Mouse (Mus musculus): ENCODE results near the gene Itpr1.

The Itpr1 gene

DNA sequence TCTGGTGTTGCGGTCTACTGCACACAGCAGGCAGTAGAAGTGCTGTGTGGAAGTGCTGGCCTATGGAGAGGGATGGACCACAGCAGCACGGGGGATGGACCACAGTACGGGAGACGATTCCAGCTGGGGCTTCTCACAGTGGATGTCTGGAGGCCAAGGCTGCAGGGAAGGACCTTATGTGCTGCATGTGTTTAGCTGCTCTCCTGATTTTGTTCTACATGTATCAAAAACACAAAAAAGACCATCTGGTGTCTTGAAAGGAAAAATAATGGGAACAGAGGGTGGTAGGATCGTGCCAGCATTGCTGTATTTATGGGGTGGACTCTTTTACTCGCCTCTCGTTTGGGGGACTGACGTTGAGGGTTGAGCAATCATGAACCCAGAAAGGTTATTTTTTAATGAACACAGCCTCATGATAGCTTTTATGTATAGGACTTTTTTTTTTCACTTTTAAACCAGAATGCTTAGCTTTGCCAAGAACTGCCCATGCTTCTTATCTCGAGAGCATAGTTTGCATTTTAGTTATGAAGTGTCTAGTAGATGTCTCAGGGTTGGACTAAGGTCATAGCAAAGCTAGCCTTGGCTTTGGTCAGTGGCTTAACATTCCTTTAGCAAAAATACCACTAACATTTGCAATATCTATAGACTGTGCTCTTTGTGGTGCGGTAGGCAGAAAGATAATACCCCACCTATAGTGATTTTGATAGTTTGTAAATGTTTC is 61.6 kb downstream of the Itpr1 start:
- in situ Hi-C loops (cut with MboI, MseI) = loop anchor here (5.0 kb wide), 1 partner anchor 53 kb away; no protein-coding TSS in a partner anchor

DNA sequence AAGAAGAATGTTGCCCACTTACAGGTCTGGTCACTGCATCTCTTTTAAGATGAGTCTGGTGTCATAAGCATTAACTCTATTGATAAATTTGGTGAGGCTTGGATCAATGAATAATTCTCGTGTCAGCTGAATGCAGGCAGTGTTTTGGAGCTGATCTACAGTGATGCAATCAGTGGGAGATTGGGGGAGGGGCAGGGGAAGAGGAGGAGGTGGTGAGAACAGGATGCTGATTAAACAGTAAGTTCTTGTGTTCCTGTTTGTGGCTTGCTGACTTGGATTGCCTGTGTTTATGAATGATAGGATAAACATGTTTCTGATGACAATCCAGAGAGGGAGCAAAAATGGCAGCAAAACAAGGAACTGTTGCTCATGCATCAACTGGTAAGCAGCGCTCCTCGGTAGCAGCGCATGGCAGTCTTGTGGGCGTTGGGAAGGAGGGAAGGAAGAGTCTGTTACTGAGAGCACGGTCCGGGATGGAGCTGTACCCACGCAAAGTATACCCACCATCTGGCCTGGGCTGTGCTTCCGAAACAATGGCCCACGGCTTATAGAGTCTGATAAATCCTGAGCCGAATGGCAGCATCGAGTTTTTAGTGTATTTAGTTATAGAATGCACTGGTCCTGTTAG is 64.1 kb downstream of the Itpr1 start:
- in situ Hi-C loops (cut with MboI, MseI) = loop anchor here (5.0 kb wide), 1 partner anchor 50 kb away; no protein-coding TSS in a partner anchor

DNA sequence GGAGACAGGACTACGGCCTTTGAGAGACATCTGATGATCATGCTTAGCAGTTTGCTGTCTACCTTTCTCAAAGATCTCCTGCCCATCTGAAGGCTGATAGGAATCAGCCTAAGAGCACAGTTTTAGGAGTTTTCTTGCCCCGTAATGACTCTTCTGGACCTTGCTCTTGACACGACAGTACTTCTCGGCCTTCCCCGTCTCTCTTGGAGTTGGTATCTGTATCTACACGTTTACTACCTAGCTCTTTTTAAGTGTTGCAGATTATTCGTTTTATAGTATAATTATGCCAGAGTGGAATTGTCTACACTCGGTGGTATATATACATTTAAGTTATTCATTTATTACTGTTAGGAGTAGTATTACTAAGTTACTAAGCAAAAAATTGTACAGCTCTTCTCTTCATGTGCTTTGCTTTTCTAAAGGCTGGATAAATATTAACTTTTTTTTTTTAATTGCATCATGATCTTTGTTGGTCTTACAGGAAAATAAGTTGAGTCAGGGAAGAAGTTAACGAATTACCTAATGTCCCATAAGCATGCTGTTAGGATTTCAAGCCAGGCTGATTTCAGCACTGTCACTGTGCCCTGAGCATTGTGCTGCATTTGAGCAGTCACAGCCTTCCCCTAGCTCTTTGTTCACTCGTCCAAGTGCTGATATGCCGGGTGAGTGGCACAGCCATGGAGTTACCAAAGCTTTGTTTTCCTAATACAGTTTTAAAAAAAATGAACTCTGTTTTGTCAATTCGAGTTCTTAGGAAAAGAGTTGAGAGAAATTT is 64.9 kb downstream of the Itpr1 start:
- in situ Hi-C loops (cut with MboI, MseI) = loop anchor here (5.0 kb wide), 1 partner anchor 49 kb away; no protein-coding TSS in a partner anchor

DNA sequence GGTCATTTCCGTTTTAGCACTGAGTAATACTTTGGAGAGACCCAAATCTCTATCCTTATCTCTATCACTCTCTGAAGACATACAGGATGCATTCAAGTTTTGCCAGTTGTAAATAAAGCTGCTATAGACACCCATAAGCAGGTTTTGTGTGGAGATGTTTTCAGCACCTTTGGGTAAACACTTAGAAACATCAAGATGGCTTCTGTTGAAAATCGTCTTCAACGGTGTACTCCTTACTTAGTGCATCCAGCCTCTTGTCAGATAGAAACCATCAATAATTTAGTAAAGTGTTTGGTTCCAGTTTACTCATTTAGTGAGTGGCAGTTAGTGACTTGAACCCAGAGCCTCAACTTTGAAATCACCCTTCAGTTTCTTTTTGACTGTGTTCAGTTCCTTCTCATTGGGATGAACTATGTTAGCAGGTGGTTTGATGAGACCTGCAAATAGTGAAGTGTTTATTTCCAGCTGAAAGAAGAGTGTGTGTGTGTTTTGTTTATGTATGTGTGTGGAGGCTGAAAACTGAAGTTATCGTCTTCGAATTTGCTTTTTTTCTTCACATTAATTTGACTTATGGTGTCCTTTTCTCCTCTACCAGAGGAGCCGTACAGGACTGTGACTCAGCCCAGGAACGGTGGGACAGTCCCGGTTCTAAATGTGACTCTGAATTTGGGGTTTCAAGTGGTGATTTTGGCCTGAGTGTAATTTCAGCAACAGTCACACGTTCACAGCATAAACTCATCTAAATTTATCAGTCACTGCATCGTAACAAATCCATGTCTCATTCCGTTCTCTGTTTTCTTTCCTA is 66.1 kb downstream of the Itpr1 start:
- in situ Hi-C loops (cut with MboI, MseI) = loop anchor here (5.0 kb wide), 1 partner anchor 48 kb away; no protein-coding TSS in a partner anchor

DNA sequence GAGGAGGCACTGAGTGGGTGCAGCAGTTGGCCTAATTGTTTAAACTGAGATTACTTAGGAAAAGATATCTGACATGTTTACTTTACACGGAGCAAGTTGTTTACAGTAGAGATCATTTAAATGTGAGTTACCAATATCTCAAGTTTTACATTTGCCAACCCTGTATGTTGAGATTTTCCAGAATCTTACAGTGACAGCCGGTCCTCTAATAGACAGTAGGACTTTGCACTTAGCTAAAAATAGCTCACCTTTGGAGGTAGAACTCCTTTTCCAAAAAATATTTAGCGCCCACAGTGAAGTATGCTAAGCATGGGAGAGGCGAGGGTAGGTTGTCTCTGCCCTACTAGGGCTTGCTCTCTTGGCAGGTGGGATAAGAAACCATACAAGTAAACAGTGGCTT is 69.2 kb downstream of the Itpr1 start:
- in situ Hi-C loops (cut with MboI, MseI) = no loop called here

DNA sequence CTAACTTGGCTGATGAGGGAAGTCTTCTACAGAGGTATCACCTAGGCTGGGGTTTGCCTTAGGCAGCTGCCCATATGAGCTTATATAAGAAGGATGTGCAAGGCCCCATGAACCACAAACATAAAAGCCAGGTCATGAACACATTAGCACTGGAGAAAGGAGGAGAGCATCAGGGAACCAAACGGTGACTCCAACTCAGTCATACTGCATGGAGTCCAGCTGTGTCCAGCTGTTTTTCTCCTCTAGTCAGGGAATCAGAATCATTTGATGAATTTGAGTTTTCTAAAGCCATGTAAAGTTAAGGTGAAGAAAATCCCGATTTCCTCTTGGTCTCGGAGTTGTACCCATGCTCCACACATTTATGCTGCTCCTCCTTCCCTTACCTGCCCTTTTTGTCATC is 69.7 kb downstream of the Itpr1 start:
- in situ Hi-C loops (cut with MboI, MseI) = no loop called here

DNA sequence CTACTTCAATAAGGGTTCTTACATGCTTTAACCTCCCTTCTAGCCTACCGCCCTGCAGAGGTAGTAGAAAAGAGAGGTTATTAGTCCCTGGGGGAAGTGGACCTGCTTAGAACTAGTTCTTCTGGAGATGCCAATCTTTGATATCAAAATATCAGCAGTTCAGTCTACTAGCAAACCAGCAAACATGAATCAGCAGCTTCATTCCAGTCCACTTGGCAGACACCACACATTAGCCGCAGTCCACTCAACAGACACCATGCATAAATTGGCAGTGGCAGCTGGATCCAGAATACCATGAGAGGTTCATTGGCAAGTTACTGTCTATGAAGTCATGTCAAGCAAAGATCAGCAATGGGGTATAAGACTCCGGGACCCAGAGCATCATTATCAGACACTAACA is 71.8 kb downstream of the Itpr1 start:
- in situ Hi-C loops (cut with MboI, MseI) = no loop called here

DNA sequence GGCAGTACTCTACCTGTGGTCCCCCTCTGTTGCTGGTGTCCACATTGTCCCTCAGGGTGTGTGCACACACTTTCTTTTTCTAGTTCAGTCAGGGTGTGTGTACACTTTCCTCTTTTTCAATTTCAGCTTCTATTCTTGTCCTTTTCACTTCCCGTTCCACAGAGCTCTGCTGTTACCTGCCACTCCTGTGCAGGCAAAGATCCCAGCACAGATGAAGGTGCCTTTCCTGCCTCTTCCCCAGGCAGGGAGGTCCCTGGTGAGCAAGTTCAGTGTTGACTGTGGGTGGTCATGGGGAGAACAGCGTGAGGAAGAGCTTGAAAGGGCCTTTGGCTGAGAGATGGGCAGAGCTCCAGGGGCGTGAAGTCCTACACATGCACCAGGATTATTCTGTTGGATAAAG is 76.1 kb downstream of the Itpr1 start:
- in situ Hi-C loops (cut with MboI, MseI) = no loop called here

DNA sequence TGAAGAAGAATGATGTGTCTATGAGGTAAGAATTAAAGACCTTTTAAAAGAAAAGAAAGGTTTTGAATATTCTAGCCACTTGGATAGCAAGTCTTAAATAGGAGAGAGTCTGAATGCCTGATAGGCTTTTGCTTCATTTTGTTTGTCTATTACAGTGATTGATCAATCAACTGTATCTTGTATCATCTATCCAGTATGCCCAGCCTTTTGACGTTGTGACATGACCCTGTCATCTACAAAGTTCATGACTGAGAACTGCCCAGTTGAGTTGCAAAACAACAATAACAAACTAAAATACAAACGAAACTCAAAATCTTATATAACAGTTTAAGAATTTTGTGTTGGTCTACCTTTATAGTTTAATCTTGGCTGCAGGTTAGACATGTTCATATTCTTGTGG is 78.1 kb downstream of the Itpr1 start:
- in situ Hi-C loops (cut with MboI, MseI) = no loop called here

DNA sequence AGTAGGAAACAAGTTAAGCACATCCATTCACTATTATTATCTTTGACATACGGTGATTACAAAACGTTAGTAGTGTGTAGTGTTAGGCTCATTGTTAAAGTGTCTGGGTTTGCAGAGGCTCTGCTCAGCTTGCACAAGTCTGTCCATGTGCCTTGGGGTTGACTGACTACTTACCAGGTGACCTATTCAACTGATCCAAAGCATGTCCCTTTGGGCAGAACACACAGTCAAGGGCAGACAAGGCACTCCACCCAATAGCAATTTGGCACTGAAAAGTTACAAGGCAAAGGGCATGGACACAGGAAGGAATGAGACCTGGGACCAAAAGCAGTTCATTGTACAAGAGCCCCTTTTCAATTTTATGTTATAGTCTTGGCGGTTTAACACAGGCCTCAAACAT is 78.7 kb downstream of the Itpr1 start:
- in situ Hi-C loops (cut with MboI, MseI) = no loop called here

DNA sequence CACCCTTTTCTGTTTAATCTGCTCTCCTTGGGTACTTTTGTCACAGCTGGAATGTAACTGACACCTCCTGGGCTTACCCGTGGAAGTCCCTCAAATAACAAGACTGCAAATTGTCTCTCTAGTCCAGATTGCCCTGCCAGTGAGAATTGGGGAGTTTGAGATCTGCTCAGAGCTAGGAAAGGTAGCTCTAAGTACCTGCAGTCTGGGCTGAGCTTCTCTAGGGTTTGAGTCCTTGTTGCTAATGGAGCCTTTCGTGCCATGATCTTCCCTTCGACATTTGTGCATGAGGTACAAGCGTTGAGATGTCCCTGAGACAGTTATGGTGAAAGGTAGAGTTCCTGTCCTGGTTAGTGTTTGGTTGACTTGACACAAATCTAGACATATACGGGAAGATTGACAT is 89.0 kb downstream of the Itpr1 start:
- in situ Hi-C loops (cut with MboI, MseI) = no loop called here

DNA sequence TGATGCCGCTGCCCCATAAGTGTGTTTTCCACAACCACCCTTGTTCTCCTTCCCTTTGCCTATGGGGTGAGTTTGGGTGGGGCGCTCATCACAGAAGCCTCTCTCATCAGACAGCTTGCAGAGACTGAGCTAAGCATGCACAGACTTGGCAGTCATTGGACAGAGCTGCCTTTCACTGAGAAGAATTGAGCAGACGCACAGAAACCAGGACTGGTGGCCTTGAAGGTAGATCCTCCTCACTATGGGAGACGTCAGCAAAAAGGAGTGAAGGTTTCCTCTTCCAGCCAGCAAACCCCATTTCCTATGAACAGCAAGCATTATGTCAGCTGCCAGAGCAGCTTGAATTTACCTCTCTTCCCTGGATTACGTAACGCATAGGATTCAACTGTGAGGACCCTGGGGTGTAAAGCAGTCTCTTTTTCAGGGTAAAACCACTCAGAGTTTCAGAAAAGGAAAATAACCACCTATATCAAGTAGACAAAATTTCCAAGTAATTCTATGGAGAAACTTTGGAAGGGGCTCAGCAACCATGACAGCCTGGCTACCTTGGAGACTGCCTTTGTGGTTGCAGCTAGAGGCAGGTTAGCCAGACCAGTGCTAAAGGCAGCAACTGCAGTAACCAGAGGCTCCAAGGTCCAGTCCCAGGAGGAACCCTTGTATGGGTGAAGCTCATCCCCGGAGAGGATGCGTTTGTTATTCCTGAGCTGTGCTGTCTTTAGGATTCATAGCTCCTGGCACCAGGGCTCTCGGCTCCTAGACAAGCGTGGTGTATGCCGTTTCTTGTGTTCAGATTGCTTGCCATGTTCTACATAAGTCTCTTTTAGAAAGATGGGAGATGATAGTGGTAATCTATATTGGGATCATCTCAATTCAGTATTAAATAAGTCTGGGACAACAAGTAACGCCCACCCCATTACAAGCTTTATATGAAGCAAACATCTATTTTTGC is 91.0 kb downstream of the Itpr1 start:
- in situ Hi-C loops (cut with MboI, MseI) = no loop called here

DNA sequence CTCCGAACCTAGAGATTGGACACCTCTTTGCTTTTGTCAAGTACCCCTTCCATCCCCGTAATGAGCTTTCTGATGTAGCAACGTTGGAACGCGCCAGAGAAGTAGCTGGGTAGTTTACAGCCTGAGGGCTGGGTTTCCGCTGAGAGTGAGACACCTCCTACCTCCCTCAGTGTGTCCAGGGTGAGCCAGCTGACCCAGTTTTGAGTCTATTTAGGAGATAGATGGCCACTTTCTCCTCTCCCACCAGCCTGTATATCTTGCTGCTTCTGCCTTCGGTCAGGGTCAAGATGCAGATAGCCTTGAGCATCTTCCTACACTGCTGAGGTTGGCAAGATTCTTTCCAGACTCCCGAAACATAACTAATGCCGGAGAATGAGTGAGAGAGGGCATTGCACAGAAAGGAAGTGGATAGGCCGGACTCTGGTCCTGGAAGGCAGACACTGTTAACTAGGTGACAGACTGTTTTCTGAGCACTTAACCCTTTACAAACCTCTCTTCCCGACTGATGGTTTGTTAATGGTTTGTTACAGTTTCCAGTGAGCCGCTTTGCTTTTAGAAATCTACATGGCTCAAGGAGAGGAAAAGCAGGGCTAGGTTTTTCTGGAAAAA is 92.4 kb downstream of the Itpr1 start:
- in situ Hi-C loops (cut with MboI, MseI) = no loop called here

DNA sequence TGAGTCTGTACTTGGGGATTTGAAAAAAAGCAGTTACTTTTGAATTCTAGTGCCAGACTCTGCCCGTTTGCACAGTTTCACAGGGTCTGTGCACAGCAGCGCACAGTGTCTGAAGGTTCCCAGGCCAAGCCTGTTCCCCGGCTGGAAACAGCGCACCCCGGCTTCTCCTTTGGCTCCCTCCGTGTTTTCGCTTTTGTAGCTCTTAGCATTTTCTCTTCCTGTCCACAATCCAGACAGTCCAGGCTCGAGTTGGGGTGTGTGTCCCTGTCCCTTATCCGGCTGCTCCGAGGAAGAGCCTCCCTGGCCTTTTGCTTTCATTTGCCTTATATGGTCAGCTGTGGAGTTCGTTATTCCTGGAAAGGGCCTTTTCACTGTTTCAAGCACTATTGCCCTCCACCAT is 93.3 kb downstream of the Itpr1 start:
- in situ Hi-C loops (cut with MboI, MseI) = no loop called here

DNA sequence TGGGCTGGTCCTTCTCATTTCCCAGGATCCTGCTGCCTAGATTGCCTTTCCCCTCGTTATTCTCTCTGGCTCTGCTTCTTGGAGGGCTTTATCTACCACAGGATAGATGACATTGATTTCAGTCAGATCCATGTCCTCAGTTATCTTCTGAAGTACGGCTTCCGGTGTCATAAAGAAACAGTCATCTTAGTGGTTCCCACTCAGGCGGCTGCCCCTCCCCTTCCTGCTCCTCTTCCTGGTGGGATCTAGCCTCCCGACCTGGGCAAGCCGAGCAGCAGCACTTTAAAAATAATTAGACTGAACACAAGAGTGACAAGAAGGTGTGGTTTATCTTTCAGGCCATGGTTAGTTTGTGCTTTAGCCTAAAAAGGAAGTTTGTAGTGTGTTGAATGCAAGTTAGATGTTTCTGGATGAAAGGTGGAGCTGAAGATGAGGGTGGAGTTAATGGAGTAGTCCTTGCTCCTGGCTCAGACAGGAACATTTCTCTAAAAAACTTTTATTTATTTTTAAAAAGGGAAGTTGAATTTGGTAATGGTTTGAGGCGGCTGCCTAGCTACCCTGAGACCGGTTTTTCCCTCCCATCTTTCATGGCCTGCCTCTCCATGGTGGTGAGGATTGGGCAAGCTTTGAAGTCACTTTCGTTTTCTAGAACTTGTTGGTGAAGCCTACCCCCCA is 94.2 kb downstream of the Itpr1 start:
- in situ Hi-C loops (cut with MboI, MseI) = no loop called here

DNA sequence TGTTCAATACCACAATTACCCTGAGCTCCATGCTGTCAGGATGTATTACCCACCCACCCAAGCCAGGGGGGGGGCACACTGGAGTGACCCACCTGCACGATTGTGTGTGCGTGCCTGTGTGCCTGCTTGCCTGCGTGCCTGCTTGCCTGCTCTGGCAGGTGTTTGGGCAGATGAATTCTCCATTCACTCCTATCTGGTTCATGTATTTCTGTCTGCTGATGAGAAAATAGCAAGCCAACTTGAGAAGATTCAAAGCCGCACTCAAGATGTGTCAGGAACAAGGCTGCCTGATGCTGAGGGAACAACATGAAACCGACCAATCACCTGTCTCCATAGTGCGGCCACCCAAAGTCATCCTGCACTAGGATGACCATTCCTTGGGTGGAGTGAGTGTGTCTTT is 94.9 kb downstream of the Itpr1 start:
- in situ Hi-C loops (cut with MboI, MseI) = no loop called here

DNA sequence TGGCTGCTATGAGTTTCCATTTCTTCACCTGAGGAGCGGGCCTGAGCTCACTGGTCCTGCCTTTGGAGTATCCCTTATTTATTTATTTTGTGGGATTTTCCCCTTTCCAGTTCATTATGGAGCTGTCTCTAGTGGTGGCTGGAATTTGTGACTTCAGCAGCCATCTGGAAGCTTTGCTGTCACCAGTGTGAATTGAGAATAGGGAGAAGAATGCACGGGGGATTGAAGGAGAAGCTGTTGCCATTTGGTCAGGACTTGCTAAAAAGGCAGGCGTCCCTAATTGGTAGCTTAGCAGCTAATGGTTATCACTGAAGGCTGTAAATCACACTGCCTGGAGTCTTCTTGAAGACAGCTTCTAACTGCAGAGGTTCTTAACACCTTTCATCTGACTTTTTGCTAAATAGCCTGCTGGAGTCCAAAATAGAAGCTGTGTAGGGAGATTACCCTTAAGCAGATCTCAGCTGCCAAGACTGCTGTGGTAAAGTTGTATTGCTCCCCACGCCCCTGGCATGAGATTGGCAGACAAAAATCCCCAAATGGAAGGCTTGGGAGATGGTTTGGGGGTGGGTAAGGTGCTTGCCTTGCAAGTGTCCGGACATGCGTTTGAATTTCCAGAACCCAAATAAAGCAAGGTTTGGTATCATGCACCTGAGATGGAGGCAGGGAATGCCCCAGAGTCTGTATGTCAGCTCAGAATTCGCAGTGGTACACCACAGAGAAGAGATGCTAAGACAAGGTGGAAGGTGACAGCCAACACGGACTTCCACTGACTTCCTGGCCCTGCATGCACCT is 96.7 kb downstream of the Itpr1 start:
- in situ Hi-C loops (cut with MboI, MseI) = loop anchor here (5.0 kb wide), 1 partner anchor 67 kb away; no protein-coding TSS in a partner anchor

DNA sequence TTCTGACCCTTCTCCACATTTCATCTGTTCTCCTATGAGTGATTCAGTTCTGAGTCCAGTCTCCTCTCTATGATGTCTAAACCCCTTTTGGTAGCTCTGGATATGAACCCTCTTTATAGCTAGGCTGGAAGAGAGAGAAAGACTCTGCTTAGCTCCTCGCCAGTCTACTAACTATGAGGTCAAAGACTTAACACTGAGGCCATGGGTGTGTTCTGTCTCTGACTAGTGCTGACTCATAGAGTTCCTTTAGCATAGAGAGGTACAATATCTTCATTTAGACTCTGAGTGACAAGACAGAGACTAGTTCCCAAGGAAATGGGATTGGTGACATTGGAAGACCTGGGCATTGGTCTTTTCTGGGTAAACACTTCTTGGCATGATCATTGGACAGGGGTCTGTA is 100.2 kb downstream of the Itpr1 start:
- in situ Hi-C loops (cut with MboI, MseI) = loop anchor here (5.0 kb wide), 1 partner anchor 71 kb away; no protein-coding TSS in a partner anchor

DNA sequence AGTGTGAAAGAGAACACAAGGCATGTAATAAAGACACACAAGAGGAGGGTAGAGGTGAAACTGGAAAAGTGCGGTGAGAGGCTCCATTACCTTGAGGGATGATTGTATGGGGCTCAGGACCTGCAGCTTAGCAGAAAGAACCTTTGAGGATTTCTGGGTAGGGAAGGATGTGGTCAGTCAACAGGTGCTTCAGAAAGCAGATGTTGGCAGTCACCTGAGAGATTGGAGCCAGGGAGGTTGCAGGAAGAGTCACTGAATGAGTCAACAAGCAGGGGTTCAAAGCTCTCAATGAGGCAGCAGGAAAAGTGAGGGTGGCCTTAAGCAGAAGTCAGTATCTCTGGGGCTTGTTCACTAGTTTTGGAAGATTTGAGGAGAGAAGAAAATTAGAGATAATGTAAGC is 101.1 kb downstream of the Itpr1 start:
- in situ Hi-C loops (cut with MboI, MseI) = loop anchor here (5.0 kb wide), 1 partner anchor 72 kb away; no protein-coding TSS in a partner anchor
